Mouse (Mus musculus) midbrain, embryonic 14.5 days (tissue): ENCODE results near the gene Stoml1. TPM values are rescaled to one million over a fixed set of nuclear protein-coding genes. Genes with fewer than 3 reads are reported as not detected.
A peak's percentile ranks its signal among the peaks of the same experiment; 100 is the strongest.
"Not testable (repeated sequence)": the region's sequence is repeated elsewhere in the genome, so short reads cannot be mapped to it uniquely, and the experiment has no call there.

Experiments
- ATAC-seq: fragments of 200-750 bp; cut with Nextera tagmentation; 2 replicates; pipeline ENCODE4 v1.8.0; 2017; ENCODE audit warnings: moderate number of reproducible peaks, moderate library complexity; ENCODE audit not compliant: low FRiP score, low TSS enrichment
- DNase-seq: peaks from one replicate; pipeline ENCODE4 v3.0.0-alpha.2; 2015
- H3K27ac ChIP-seq: fragments of 300-500 bp; sonication (generic); replicated peaks from 2 replicates; pipeline ENCODE4 v1.5.1; 2014; ENCODE audit warnings: mild to moderate bottlenecking, low read depth, low read length, moderate library complexity
- H3K27me3 ChIP-seq: fragments of 300-500 bp; sonication (generic); 2 replicates; pipeline ENCODE4 v1.6.1; 2014; ENCODE audit warnings: low read length, control low read depth, mixed read lengths; ENCODE audit not compliant: control insufficient read depth, insufficient read depth
- H3K36me3 ChIP-seq: fragments of 300-500 bp; sonication (generic); 2 replicates; pipeline ENCODE4 v1.6.1; 2014; ENCODE audit warnings: low read length, control low read depth; ENCODE audit not compliant: control insufficient read depth, insufficient read depth
- H3K4me1 ChIP-seq: fragments of 300-500 bp; sonication (generic); 2 replicates; pipeline ENCODE4 v1.6.1; 2014; ENCODE audit warnings: mild to moderate bottlenecking, antibody characterized with exemption, low read length, control low read depth; ENCODE audit not compliant: control insufficient read depth, insufficient read depth
- H3K4me2 ChIP-seq: fragments of 300-500 bp; sonication (generic); 2 replicates; pipeline ENCODE4 v1.6.1; 2014; ENCODE audit warnings: mild to moderate bottlenecking, low read length, moderate library complexity
- H3K4me3 ChIP-seq: fragments of 300-500 bp; sonication (generic); replicated peaks from 2 replicates; pipeline ENCODE4 v1.5.1; 2014; ENCODE audit warnings: low read depth, low read length
- H3K9ac ChIP-seq: fragments of 300-500 bp; sonication (generic); replicated peaks from 2 replicates; pipeline ENCODE4 v1.6.1; 2014; ENCODE audit warnings: mild to moderate bottlenecking, low read length, moderate library complexity
- H3K9me3 ChIP-seq: fragments of 300-500 bp; sonication (generic); 2 replicates; pipeline ENCODE4 v1.6.1; 2016; ENCODE audit warnings: low read length, control low read depth, mixed read lengths; ENCODE audit not compliant: control insufficient read depth
- WGBS: fragments of 180-500 bp; shearing (Covaris S2); extraction: QIAGEN DNeasy Blood & Tissue Kit; methylation state at CpG from one replicate; pipeline ENCODE4 v1.1.7; 2014; 5-methylcytosine and 5-hydroxymethylcytosine counted together
- polyA plus RNA-seq: library from polyadenylated mRNA; unstranded; fragments of >200 nt; fragmentation: Nextera tagmentation; extraction: Ambion mirVana; gene quantifications from 2 replicates; pipeline ENCODE4 v1.2.1, GENCODE M21; 2014

Stoml1 gene
- polyA plus RNA-seq, 1 experiment from 2014 or later = 96.4 TPM

- Histone ChIP-seq H3K27ac (no peak overlapping the region), H3K4me2 (no peak overlapping the region), H3K9me3 (no peaks in the 10 kb centered on the region), H3K4me3 (no peak overlapping the region), H3K9ac (no peak overlapping the region), H3K36me3 (peaks cover 29% of the 10 kb centered on the region), H3K4me1 (no peaks in the 10 kb centered on the region), H3K27me3 (no peaks in the 10 kb centered on the region)
- WGBS = 85% methylated on average over 3 of the region's 3 CpGs
- ATAC-seq = no peak
- DNase-seq = no peak
Observed at GRCm38 (mm10) chr9:58265368-58265767, 12.4 kb downstream of the Stoml1 start.

GRCm38 (mm10) chr9:58266571-58267011 lies 13.6 kb downstream of the Stoml1 start:
- Histone ChIP-seq H3K9me3 (no peaks in the 10 kb centered on the region), H3K9ac (no peak overlapping the region), H3K4me3 (no peak overlapping the region), H3K27me3 (no peaks in the 10 kb centered on the region), H3K4me2 (no peak overlapping the region), H3K4me1 (no peaks in the 10 kb centered on the region), H3K36me3 (peaks cover 20% of the 10 kb centered on the region), H3K27ac (no peak overlapping the region)
- ATAC-seq = no peak
- 44% methylated on average over 4 of the region's 4 CpGs for WGBS
- no peak for DNase-seq

GRCm38 (mm10) chr9:58267046-58267445 lies 14.1 kb downstream of the Stoml1 start:
- peaks cover 16% of the 10 kb centered on the region for H3K36me3 ChIP-seq
- H3K4me3 ChIP-seq = no peak overlapping the region
- H3K27ac ChIP-seq = no peak overlapping the region
- H3K27me3 ChIP-seq = no peaks in the 10 kb centered on the region
- no peaks in the 10 kb centered on the region for H3K9me3 ChIP-seq
- no peak overlapping the region for H3K4me2 ChIP-seq
- ATAC-seq (no peak), DNase-seq (no peak)
- no peak overlapping the region for H3K9ac ChIP-seq
- H3K4me1 ChIP-seq = no peaks in the 10 kb centered on the region
- 81% methylated on average over 3 of the region's 3 CpGs for WGBS

DNA sequence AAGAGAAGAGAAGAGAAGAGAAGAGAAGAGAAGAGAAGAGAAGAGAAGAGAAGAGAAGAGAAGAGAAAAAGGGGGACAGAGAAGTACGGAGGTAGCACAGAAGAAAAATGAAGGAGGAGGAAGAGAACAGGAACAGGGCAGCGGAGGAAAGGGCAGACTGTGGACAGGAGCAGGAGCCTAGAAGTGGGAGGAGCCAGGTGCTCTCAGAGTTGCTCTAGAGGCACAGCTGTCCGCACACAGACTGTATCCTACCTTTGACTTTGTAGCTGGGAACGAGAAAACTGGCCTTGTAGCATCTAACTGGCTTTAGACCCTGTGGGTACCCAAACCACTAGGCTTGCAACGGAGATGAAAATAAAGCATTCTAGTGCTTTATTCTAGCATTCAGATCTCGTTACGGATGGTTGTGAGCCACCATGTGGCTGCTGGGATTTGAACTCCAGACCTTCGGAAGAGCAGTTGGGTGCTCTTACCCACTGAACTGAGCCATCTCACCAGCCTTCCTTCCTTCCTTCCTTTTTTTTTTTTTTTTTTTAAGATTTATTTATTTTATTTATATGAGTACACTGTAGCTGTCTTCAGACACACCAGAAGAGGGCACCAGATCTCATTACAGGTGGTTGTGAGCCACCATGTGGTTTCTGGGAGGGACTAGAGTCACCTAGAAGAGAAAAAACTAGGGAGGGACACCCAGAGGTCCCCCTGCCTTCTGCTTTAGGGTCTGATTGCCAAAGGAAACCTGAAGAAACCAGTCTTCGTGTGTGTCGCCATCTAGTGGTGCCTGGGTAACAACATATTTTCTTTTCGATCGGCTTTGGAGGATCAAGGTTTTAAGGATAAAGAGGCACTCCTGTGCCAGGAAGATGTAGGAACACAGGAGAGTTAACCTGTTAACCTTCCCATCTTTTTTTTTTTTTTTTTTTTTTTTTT lies 15.7 kb downstream of the Stoml1 start:
- DNase-seq = peak; percentile 84
- 57% methylated on average over 12 of the region's 12 CpGs for WGBS
- Histone ChIP-seq H3K4me2 (no peak overlapping the region), H3K9ac (no peak overlapping the region), H3K4me3 (no peak overlapping the region), H3K27me3 (no peaks in the 10 kb centered on the region), H3K4me1 (no peaks in the 10 kb centered on the region), H3K9me3 (no peaks in the 10 kb centered on the region), H3K27ac (no peak overlapping the region), H3K36me3 (0 out of 2 replicates have a peak, but pooled peaks cover 6% of the 10 kb centered on the region)
- no peak for ATAC-seq

DNA sequence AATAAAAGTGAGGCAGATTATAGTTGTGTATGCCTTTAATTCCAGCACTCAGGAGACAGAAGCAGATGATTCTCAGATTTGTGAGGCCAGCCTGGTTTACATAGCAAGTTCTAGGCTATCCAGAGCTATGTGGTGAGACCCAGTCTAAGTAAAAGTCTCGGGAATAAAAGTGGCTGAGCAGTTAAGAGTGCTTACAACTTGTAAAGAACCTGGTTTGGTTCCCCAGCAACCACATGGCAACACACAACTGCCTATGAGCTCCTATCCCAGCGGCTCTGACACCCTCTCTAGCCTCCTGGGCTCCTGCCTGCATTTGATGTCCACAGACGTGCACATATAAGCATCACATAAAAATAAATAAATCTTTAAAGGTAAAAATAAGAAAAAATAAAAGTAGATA lies 17.1 kb downstream of the Stoml1 start:
- 63% methylated on average over 3 of the region's 3 CpGs for WGBS
- no peaks in the 10 kb centered on the region for H3K9me3 ChIP-seq

GRCm38 (mm10) chr9:58271109-58271508 lies 18.1 kb downstream of the Stoml1 start:
- DNase-seq (no peak), ATAC-seq (no peak)
- Histone ChIP-seq H3K4me2 (no peak overlapping the region), H3K27me3 (no peaks in the 10 kb centered on the region), H3K36me3 (no peaks in the 10 kb centered on the region), H3K27ac (no peak overlapping the region), H3K4me1 (no peaks in the 10 kb centered on the region), H3K9me3 (no peaks in the 10 kb centered on the region), H3K9ac (no peak overlapping the region), H3K4me3 (no peak overlapping the region)
- 94% methylated on average over 3 of the region's 3 CpGs for WGBS

More for the DNA sequence above, 17.1 kb downstream of the Stoml1 start:
- Histone ChIP-seq H3K27me3 (no peaks in the 10 kb centered on the region), H3K4me3 (no peak overlapping the region), H3K27ac (no peak overlapping the region), H3K36me3 (no peaks in the 10 kb centered on the region), H3K9ac (no peak overlapping the region), H3K4me2 (no peak overlapping the region), H3K4me1 (no peaks in the 10 kb centered on the region)
- DNase-seq (no peak), ATAC-seq (no peak)

DNA sequence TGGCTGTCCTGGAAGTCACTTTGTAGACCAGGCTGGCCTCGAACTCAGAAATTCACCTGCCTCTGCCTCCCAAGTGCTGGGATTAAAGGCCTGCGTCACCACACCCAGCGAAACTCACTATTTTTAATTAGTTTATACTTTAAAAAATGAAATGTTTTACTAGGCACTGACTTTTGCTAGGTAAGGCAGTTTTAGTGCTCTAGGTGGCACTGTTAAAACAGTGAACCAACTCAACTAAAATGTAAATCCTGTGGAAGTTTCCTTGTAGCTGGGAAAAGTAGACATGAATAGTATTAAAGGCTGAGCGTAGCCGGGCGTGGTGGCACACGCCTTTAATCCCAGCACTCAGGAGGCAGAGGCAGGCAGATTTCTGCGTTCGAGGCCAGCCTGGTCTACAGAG lies 18.6 kb downstream of the Stoml1 start:
- not testable (repeated sequence) for H3K36me3 ChIP-seq, H3K9ac ChIP-seq, H3K27me3 ChIP-seq, H3K4me1 ChIP-seq, H3K4me2 ChIP-seq, DNase-seq, ATAC-seq, H3K27ac ChIP-seq, H3K4me3 ChIP-seq, H3K9me3 ChIP-seq
- WGBS = 93% methylated on average over 9 of the region's 9 CpGs

DNA sequence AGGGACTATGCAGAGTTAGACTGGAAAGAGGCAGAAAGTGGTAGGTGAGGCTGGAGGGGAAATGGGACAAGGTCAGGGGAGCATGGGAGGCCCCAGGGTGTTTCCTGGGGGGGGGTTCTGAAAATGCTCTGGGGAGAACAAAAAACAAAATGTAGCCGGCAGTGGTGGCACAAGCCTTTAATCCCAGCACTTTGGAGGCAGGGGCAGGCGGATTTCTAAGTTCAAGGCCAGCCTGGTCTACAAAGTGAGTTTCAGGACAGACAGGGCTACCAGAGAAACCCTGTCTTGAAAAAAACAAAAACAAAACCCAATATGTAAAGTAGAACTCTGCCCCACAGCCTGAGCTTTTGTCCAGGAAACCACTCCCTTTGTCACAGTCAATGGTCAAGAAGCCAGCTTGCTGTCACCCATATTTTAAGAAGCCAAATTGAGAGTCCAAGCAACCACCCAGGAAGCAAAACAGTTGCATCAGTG lies 19.1 kb downstream of the Stoml1 start:
- DNase-seq = no peak
- no peak overlapping the region for H3K9ac ChIP-seq
- WGBS = 80% methylated on average over 2 of the region's 2 CpGs

GRCm38 (mm10) chr9:58272855-58273254 lies 19.9 kb downstream of the Stoml1 start:
- WGBS = 72% methylated on average over 9 of the region's 9 CpGs
- Histone ChIP-seq H3K4me2 (no peak overlapping the region), H3K4me1 (no peaks in the 10 kb centered on the region), H3K27me3 (no peaks in the 10 kb centered on the region), H3K36me3 (no peaks in the 10 kb centered on the region), H3K9me3 (no peaks in the 10 kb centered on the region), H3K4me3 (no peak overlapping the region), H3K9ac (no peak overlapping the region), H3K27ac (no peak overlapping the region)
- ATAC-seq = no peak
- no peak for DNase-seq

More for the DNA sequence above, 19.1 kb downstream of the Stoml1 start:
- Histone ChIP-seq H3K4me3 (no peak overlapping the region), H3K27ac (no peak overlapping the region), H3K4me1 (no peaks in the 10 kb centered on the region), H3K27me3 (no peaks in the 10 kb centered on the region), H3K4me2 (no peak overlapping the region), H3K36me3 (no peaks in the 10 kb centered on the region), H3K9me3 (no peaks in the 10 kb centered on the region)
- ATAC-seq = no peak
